Mouse (Mus musculus): ENCODE data around the gene Ankrd23. TPM values are rescaled to one million over a fixed set of nuclear protein-coding genes. Genes with fewer than 3 reads are reported as not detected.
A peak's percentile ranks its signal among the peaks of the same experiment; 100 is the strongest.

The Ankrd23 gene
- total and polyA plus RNA-seq, 3 experiments = 2.9 to 3.7 TPM; not detected in 1

DNA sequence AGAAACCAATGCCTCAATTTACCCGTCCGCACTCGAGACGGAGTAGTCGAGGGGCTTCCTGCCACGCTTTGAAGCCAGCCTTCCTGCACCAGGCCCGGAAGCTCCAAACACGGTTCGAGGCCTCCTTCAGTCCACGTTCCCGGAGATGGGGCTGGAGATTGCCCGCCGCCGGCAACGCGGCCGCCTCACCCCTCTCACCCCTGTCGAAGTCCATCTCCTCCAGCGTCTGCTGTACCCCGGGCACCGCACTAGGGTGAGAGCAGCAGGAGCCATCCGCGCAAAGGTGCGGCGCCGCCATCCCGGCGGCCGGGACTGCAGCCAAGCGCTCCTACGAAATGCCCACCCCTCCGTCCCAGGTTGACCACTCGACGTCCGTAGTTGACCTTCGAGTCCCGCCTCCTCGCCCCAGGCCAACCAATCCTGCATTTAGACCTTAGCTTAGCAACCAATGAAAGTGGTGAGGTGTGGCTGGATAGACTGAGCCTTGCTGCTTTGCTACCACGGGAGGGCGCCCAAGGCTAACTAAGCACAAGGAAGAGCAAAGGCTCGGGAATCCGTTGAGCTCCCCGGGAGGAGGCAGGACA, 10.3 kb upstream of the Ankrd23 start, which contains the start of gene Ankrd39 (continued):
- TF ChIP-seq RAD21 (IDR thresholded peaks at IDR 0.05; ENCODE audit: low read depth, low read length) (peak; percentile 100), JUND (IDR thresholded peaks at IDR 0.05; ENCODE audit: low read depth, low read length) (no peak), KAT2A (conservative IDR thresholded peaks at IDR 0.05; ENCODE audit: low read depth, low read length) (no peak; the same call in 1 of the 2 replicates), NELFE (IDR thresholded peaks at IDR 0.05; ENCODE audit: low read depth, low read length) (peak; percentile 73), ZNF384 (IDR thresholded peaks at IDR 0.05; ENCODE audit: low read depth, low read length) (no peak), POLR2AphosphoS5 (IDR thresholded peaks at IDR 0.05; ENCODE audit: borderline replicate concordance, low read depth, low read length) (no peak), NRF1 (IDR thresholded peaks at IDR 0.05; ENCODE audit: insufficient read depth, low read depth, low read length, poor library complexity, severe bottlenecking) (peak; percentile 23; the same call in 1 of the 2 replicates), MAFK (IDR thresholded peaks at IDR 0.05; ENCODE audit: borderline replicate concordance, low read depth, low read length) (no peak), SMC3 (IDR thresholded peaks at IDR 0.05; ENCODE audit: low read depth, low read length) (peak; percentile 94), TCF12 (IDR thresholded peaks at IDR 0.05; ENCODE audit: low read depth, low read length) (no peak), MYB (IDR thresholded peaks at IDR 0.05; ENCODE audit: low read depth, low read length) (no peak), MYC (IDR thresholded peaks at IDR 0.05; ENCODE audit: low read depth, low read length) (peak; percentile 9)

GRCm38 (mm10) chr1:36545845-36546600, 9.3 kb upstream of the Ankrd23 start:
- Histone ChIP-seq H3K27ac (ENCODE audit: control insufficient read depth, low read depth, low read length) (peak overlapping the region; percentile 13), H3K4me3 (ENCODE audit: control insufficient read depth in 1 of 2, insufficient read depth in 1 of 2, low read depth in 2 of 2, low read length in 2 of 2) (peak overlapping the region; percentile 69 to 75), H3K9ac (ENCODE audit: control insufficient read depth, low read depth, low read length, poor library complexity, severe bottlenecking) (peak overlapping the region; percentile 77), H3K79me2 (ENCODE audit: control insufficient read depth, insufficient read depth, low read length, poor library complexity) (peaks cover 4% of the 10 kb centered on the region), H3K4me1 (ENCODE audit: control insufficient read depth in 1 of 2, insufficient read depth in 2 of 2, low read length in 2 of 2) (peaks cover 0 to 3% of the 10 kb centered on the region in 2 experiments; a peak in 3 of 4 replicates), H3K9me3 (replicated peaks; ENCODE audit: insufficient read depth, low read length) (no peaks in the 10 kb centered on the region), H3K36me3 (ENCODE audit: control insufficient read depth in 1 of 2, insufficient read depth in 2 of 2, low read length in 2 of 2) (no peaks in the 10 kb centered on the region; a peak in 1 of 4 replicates), H3K27me3 (ENCODE audit: control insufficient read depth in 1 of 2, insufficient read depth in 2 of 2, low read length in 2 of 2) (no peaks in the 10 kb centered on the region)
- no peak for TF ChIP-seq CHD1 (IDR thresholded peaks at IDR 0.05; ENCODE audit: low read depth, low read length)
- peak in 2 of 3 experiments; percentile 39 to 42; a peak in 4 of 6 replicates for TF ChIP-seq CTCF (IDR thresholded peaks at IDR 0.05 in 2 of 3, conservative IDR thresholded peaks at IDR 0.05 in 1 of 3; ENCODE audit: control insufficient read depth in 1 of 3, insufficient read depth in 1 of 3, low read depth in 2 of 3, low read length in 3 of 3, poor library complexity in 1 of 3, severe bottlenecking in 1 of 3)
- TF ChIP-seq POLR2A (IDR thresholded peaks at IDR 0.05; ENCODE audit: control insufficient read depth in 1 of 2, insufficient read depth in 1 of 2, low read depth in 1 of 2, low read length in 2 of 2, poor library complexity in 1 of 2) = no peak
- TF ChIP-seq JUND (IDR thresholded peaks at IDR 0.05; ENCODE audit: low read depth, low read length) = no peak
- TF ChIP-seq ZNF384 (IDR thresholded peaks at IDR 0.05; ENCODE audit: low read depth, low read length) = peak; percentile 56; the same call in 1 of the 2 replicates
- TF ChIP-seq TBP (IDR thresholded peaks at IDR 0.05; ENCODE audit: low read depth, low read length) = peak; percentile 97
- DNase-seq (ENCODE audit: low read depth, low spot score) = peak; percentile 71

All from MEL (cell line).